In genomic region chr1:165556711-165557110, GRCm38 (mm10) we compare ENCODE assay signal across 16 mouse cellular contexts.
DNase-seq lines count a peak whose midpoint lies in the region; ATAC-seq and TF ChIP-seq lines count a peak whose summit lies in the region.
"Had no signal": no experiment of that assay in that cellular context is flagged by ENCODE, and none has a peak within 500 bp of the region (broad histone marks: within the 10 kb centered on the region; RNA-seq: fewer than 3 reads in every experiment).

No protein-coding gene starts in this region.

- H3K9me3 ChIP-seq in lung, postnatal 0 days (ENCODE audit: low read length): no peaks in the 10 kb centered on the region
- H3K9me3 ChIP-seq: heart, embryonic 15.5 days had no signal

- ATAC-seq in lung, postnatal 0 days: peak; percentile 41

- TF ChIP-seq EP300 in lung, postnatal 0 days (IDR thresholded peaks at IDR 0.05): no peak

- TF ChIP-seq POLR2A in lung, adult 2 months (IDR thresholded peaks at IDR 0.05; ENCODE audit: borderline replicate concordance, extremely low read depth, low read depth, low read length): no peak
- TF ChIP-seq POLR2A in brain, embryonic 14.5 days (IDR thresholded peaks at IDR 0.05; ENCODE audit: borderline replicate concordance, extremely low read depth, insufficient read depth, insufficient read length, poor library complexity, severe bottlenecking): no peak

- no peak overlapping the region for H3K4me3 ChIP-seq in lung, postnatal 0 days (ENCODE audit: low read depth, low read length)
- H3K4me3 ChIP-seq in lung, adult 2 months (replicated peaks; ENCODE audit: extremely low read depth, low read depth, low read length): no peak overlapping the region
- H3K4me3 ChIP-seq: forebrain, embryonic 12.5 days; heart, embryonic 15.5 days had no signal

- H3K36me3 ChIP-seq in lung, postnatal 0 days (ENCODE audit: insufficient read depth, low read length): no peaks in the 10 kb centered on the region
- H3K36me3 ChIP-seq: forebrain, embryonic 12.5 days; heart, embryonic 15.5 days had no signal

- no peaks in the 10 kb centered on the region for H3K4me1 ChIP-seq in lung, postnatal 0 days (ENCODE audit: insufficient read depth, low read depth, low read length)
- H3K4me1 ChIP-seq in lung, adult 2 months (ENCODE audit: control insufficient read depth, insufficient read depth, low read length): peaks cover 2% of the 10 kb centered on the region; the same call in 1 of the 2 replicates
- H3K4me1 ChIP-seq: forebrain, embryonic 12.5 days; heart, embryonic 15.5 days had no signal

- no peak for TF ChIP-seq CTCF in lung, postnatal 0 days (IDR thresholded peaks at IDR 0.05)
- no peak for TF ChIP-seq CTCF in lung, adult 2 months (IDR thresholded peaks at IDR 0.05; ENCODE audit: insufficient read depth, low read length)
- TF ChIP-seq CTCF in brain, embryonic 14.5 days (IDR thresholded peaks at IDR 0.05; ENCODE audit: borderline replicate concordance, extremely low read depth, insufficient read depth, insufficient read length): no peak

- no peak overlapping the region for H3K9ac ChIP-seq in lung, postnatal 0 days (replicated peaks; ENCODE audit: low read depth)
- H3K9ac ChIP-seq: forebrain, embryonic 12.5 days; heart, embryonic 15.5 days; hindbrain, embryonic 14.5 days; liver, embryonic 14.5 days had no signal

- no peaks in the 10 kb centered on the region for H3K27me3 ChIP-seq in lung, postnatal 0 days (replicated peaks; ENCODE audit: insufficient read depth, low read length)
- H3K27me3 ChIP-seq: forebrain, embryonic 12.5 days; heart, embryonic 15.5 days had no signal

- no peak overlapping the region for H3K27ac ChIP-seq in lung, postnatal 0 days (ENCODE audit: low read length)
- H3K27ac ChIP-seq: forebrain, embryonic 12.5 days; heart, embryonic 15.5 days; hindbrain, embryonic 14.5 days; liver, embryonic 14.5 days had no signal

- no peak overlapping the region for H3K4me2 ChIP-seq in lung, postnatal 0 days (replicated peaks; ENCODE audit: low read depth, low read length)
- H3K4me2 ChIP-seq: forebrain, embryonic 12.5 days; heart, embryonic 15.5 days; hindbrain, embryonic 14.5 days had no signal

- 17% methylated on average over 2 of the region's 2 CpGs for WGBS in lung, postnatal 0 days
- 23% methylated on average over 2 of the region's 2 CpGs for WGBS in lung, adult 2 months

- peak; percentile 70 for DNase-seq in heart, adult 11 months
- DNase-seq in heart, adult 18-20 months: no peak
- peak; percentile 22 for DNase-seq in lung, postnatal 0 days (ENCODE audit: low spot score)
- DNase-seq in lung, adult 2 months: no peak
- peak; percentile 32 for DNase-seq in brain, embryonic 14.5 days (ENCODE audit: low read depth)
- DNase-seq in right cerebral cortex, postnatal 14 days: peak; percentile 25
- DNase-seq in B cell, adult 2 months: no peak
- DNase-seq: adrenal gland, postnatal 25 days; cerebellum, adult 11-12 months; gastrocnemius, postnatal 14 days; kidney, adult 9 months; thymus, adult 18-20 months had no signal

Comparison
In these comparisons a context has a peak if more than half of its experiments do, and no peak if none do; other contexts are left out.
1. DNase-seq: peak in heart, adult 11 months (single experiment), lung, postnatal 0 days (single experiment), brain, embryonic 14.5 days (single experiment) and right cerebral cortex, postnatal 14 days (single experiment); none in heart, adult 18-20 months (0 of 2), lung, adult 2 months (single experiment) and B cell, adult 2 months (0 of 2).